Mouse (Mus musculus) olfactory bulb, adult 2 months (tissue): Measurements from ENCODE around the gene Pip5k1b.

Experiments
- CTCF ChIP-seq: fragments of 200-500 bp; IDR thresholded peaks from 2 replicates; pipeline ENCODE4 v1.5.1; 2012; ENCODE audit warnings: low read depth, mild to moderate bottlenecking, low read length, moderate library complexity; ENCODE audit not compliant: insufficient read depth
- POLR2A ChIP-seq: fragments of 200-500 bp; IDR thresholded peaks from 2 replicates; pipeline ENCODE4 v1.6.1; 2012; ENCODE audit warnings: mild to moderate bottlenecking, low read depth, low read length, moderate library complexity; ENCODE audit not compliant: insufficient read depth

DNA sequence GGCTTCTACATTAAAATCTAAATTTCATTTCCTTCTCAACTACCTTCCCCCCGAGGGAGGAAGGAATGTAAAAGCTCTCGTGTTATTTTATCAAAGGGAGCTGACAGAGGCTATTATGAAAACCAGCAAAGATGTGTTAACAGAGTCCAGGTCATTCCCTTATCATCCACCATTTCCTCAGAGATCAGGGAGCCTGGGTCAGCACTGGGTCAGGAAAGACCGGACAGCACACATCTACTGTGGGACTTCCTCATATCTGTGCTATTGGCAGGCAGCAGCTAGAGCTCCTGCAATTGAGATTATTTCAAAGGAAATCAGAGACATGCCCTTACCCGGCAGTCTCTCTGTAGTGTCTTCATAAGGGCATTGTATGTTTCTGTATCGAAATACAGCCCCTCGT, 177.2 kb downstream of the Pip5k1b start:
- TF ChIP-seq CTCF = no peak
- TF ChIP-seq POLR2A = no peak
